Mouse (Mus musculus) small intestine, adult 2 months (tissue): Measurements from ENCODE around the gene Cdc42.

Experiments
- CTCF ChIP-seq: fragments of 200-500 bp; IDR thresholded peaks from 2 replicates; pipeline ENCODE4 v1.5.1; 2012; ENCODE audit warnings: low read depth, mild to moderate bottlenecking, control low read depth, inconsistent platforms, low read length, moderate library complexity, mixed read lengths; ENCODE audit not compliant: insufficient replicate concordance, insufficient read length; ENCODE audit errors: extremely low read depth
- POLR2A ChIP-seq: fragments of 200-500 bp; IDR thresholded peaks from 2 replicates; pipeline ENCODE4 v1.6.1; 2012; ENCODE audit warnings: low read depth, mild to moderate bottlenecking, control low read depth, inconsistent platforms, low read length, moderate library complexity

DNA sequence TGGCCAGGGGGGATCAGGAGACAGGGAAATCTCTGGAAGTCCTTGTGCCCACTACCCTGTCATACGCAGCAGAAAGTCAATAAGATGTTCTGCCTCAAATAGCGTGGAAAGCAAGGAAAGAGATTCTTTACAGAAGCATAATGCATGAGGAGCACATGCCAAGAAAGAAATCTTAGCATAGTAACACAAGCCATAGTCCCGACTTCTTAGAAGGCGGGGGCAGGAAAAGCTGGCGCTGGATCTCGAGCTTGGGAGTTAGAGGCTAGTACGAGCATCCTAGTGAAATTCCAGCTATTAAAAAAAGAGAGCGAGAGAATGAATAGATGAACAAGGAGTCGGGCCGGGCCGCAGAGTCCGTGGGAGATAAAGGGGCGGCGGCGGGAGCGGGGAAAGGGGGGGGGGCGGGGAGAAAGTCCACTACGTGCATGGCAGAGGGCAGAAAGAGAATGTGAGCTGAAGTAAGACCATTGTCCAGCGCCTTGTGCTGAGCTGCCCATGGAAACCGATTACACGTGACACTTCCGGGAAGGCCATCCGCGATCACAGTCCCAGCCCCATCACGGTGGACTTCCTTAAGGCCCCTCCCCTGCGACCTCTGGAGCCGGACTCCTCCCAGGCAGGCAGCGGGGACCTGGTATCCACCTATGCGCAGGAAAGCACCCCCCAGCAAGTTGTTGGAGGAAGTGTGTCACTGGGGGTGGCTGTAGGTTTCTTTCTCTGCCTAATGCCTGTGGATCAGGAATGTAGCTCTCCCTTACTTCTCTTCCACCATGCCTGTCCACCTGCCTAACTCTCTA lies 12.6 kb upstream of the Cdc42 start:
- TF ChIP-seq CTCF = no peak
- peak; percentile 14; the same call in 1 of the 2 replicates for TF ChIP-seq POLR2A
